Comparison of ENCODE assay signal across 32 mouse cellular contexts in genomic region chr7:135490500-135490886, GRCm38 (mm10). TPM values are rescaled to one million over a fixed set of nuclear protein-coding genes. Genes with fewer than 3 reads are reported as not detected.
DNase-seq lines count a peak whose midpoint lies in the region; ATAC-seq and TF ChIP-seq lines count a peak whose summit lies in the region.
"Had no signal": no experiment of that assay in that cellular context is flagged by ENCODE, and none has a peak within 500 bp of the region (broad histone marks: within the 10 kb centered on the region; RNA-seq: fewer than 3 reads in every experiment).

No protein-coding gene starts in this region.

- H3K4me1 ChIP-seq in heart, adult 2 months (ENCODE audit: control insufficient read depth, insufficient read depth, low read length) = no peaks in the 10 kb centered on the region
- peaks cover 4% of the 10 kb centered on the region; the same call in 1 of the 2 replicates for H3K4me1 ChIP-seq in forebrain, embryonic 14.5 days (ENCODE audit: control insufficient read depth, insufficient read depth, low read length)
- 0 out of 2 replicates have a peak, but pooled peaks cover 2% of the 10 kb centered on the region for H3K4me1 ChIP-seq in hindbrain, embryonic 11.5 days (replicated peaks; ENCODE audit: control insufficient read depth, insufficient read depth, low read length)
- H3K4me1 ChIP-seq: heart, embryonic 15.5 days had no signal

- H3K79me2 ChIP-seq in heart, adult 2 months (replicated peaks; ENCODE audit: control insufficient read depth, insufficient read depth, low read length) = no peaks in the 10 kb centered on the region

- WGBS in heart, adult 2 months = 44% methylated on average over 8 of the region's 8 CpGs
- 74% methylated on average over 8 of the region's 8 CpGs for WGBS in forebrain, embryonic 14.5 days
- WGBS in hindbrain, embryonic 11.5 days = 73% methylated on average over 8 of the region's 8 CpGs

- H3K4me2 ChIP-seq in forebrain, embryonic 14.5 days (ENCODE audit: low read length) = no peak overlapping the region
- H3K4me2 ChIP-seq in hindbrain, embryonic 11.5 days (replicated peaks; ENCODE audit: low read depth, low read length) = no peak overlapping the region
- H3K4me2 ChIP-seq: embryonic facial prominence, embryonic 13.5 days; forebrain, embryonic 12.5 days; heart, embryonic 12.5 days; heart, embryonic 15.5 days; hindbrain, embryonic 14.5 days had no signal

- no peak overlapping the region for H3K27ac ChIP-seq in heart, adult 2 months
- no peak overlapping the region for H3K27ac ChIP-seq in forebrain, embryonic 14.5 days (ENCODE audit: low read depth, low read length)
- H3K27ac ChIP-seq in hindbrain, embryonic 11.5 days (ENCODE audit: low read depth, low read length) = no peak overlapping the region
- H3K27ac ChIP-seq: embryonic facial prominence, embryonic 10.5 days; embryonic facial prominence, embryonic 13.5 days; forebrain, embryonic 12.5 days; gastrocnemius, adult 2 months; heart, embryonic 15.5 days; hindbrain, embryonic 10.5 days; hindbrain, embryonic 14.5 days; hindbrain, postnatal 0 days had no signal

- H3K36me3 ChIP-seq in heart, adult 2 months (ENCODE audit: control insufficient read depth, insufficient read depth, low read length) = no peaks in the 10 kb centered on the region
- H3K36me3 ChIP-seq in forebrain, embryonic 14.5 days (ENCODE audit: control insufficient read depth, insufficient read depth, low read length) = no peaks in the 10 kb centered on the region
- no peaks in the 10 kb centered on the region for H3K36me3 ChIP-seq in hindbrain, embryonic 11.5 days (ENCODE audit: control insufficient read depth, insufficient read depth, low read length)
- H3K36me3 ChIP-seq: embryonic facial prominence, embryonic 10.5 days; embryonic facial prominence, embryonic 13.5 days; forebrain, embryonic 12.5 days; heart, embryonic 12.5 days; heart, embryonic 15.5 days; hindbrain, embryonic 10.5 days had no signal

- no peaks in the 10 kb centered on the region for H3K27me3 ChIP-seq in heart, adult 2 months (ENCODE audit: control insufficient read depth, insufficient read depth, low read length)
- H3K27me3 ChIP-seq in forebrain, embryonic 14.5 days (replicated peaks; ENCODE audit: control insufficient read depth, insufficient read depth, low read length) = no peaks in the 10 kb centered on the region
- H3K27me3 ChIP-seq in hindbrain, embryonic 11.5 days (ENCODE audit: control insufficient read depth, insufficient read depth, low read length) = no peaks in the 10 kb centered on the region

- H3K4me3 ChIP-seq in heart, adult 2 months = no peak overlapping the region
- H3K4me3 ChIP-seq in forebrain, embryonic 14.5 days (ENCODE audit: low read depth, low read length) = no peak overlapping the region
- no peak overlapping the region for H3K4me3 ChIP-seq in hindbrain, embryonic 11.5 days (ENCODE audit: low read depth, low read length)
- H3K4me3 ChIP-seq: embryonic facial prominence, embryonic 10.5 days; embryonic facial prominence, embryonic 13.5 days; erythroblast, embryonic 14.5 days; forebrain, embryonic 12.5 days; gastrocnemius, adult 2 months; heart, embryonic 12.5 days; heart, embryonic 15.5 days; hindbrain, embryonic 10.5 days had no signal

- peaks cover 4% of the 10 kb centered on the region; the same call in 1 of the 2 replicates for H3K9me3 ChIP-seq in forebrain, embryonic 14.5 days (replicated peaks; ENCODE audit: control insufficient read depth, low read length)
- no peaks in the 10 kb centered on the region for H3K9me3 ChIP-seq in hindbrain, embryonic 11.5 days (ENCODE audit: control insufficient read depth, low read length)
- H3K9me3 ChIP-seq: embryonic facial prominence, embryonic 10.5 days; embryonic facial prominence, embryonic 13.5 days; heart, embryonic 12.5 days; heart, embryonic 15.5 days had no signal

- intact Hi-C loops in heart, adult 2 months (cut with DNase I) = no loop called here

- no peak for TF ChIP-seq POLR2A in heart, adult 2 months (IDR thresholded peaks at IDR 0.05; ENCODE audit: insufficient read depth, low read depth, low read length)

- TF ChIP-seq EP300 in heart, adult 2 months (IDR thresholded peaks at IDR 0.05; ENCODE audit: insufficient read depth, low read depth, low read length) = no peak

- ATAC-seq in megakaryocyte, adult 5-6 weeks (ENCODE audit: poor library complexity, severe bottlenecking) = peak; percentile 66
- peak; percentile 20; the same call in 1 of the 2 replicates for ATAC-seq in monocyte, adult 5-6 weeks (replicated peaks; ENCODE audit: insufficient number of reproducible peaks, low FRiP score, low TSS enrichment, poor library complexity, severe bottlenecking)
- ATAC-seq in forebrain, embryonic 14.5 days = no peak
- ATAC-seq in hindbrain, embryonic 11.5 days (ENCODE audit: low FRiP score) = no peak
- ATAC-seq: forebrain, embryonic 16.5 days; hindbrain, postnatal 0 days; intestine, embryonic 16.5 days had no signal

- H3K9ac ChIP-seq in heart, adult 2 months (ENCODE audit: low read depth, low read length) = no peak overlapping the region
- no peak overlapping the region for H3K9ac ChIP-seq in forebrain, embryonic 14.5 days (ENCODE audit: low read length)
- H3K9ac ChIP-seq in hindbrain, embryonic 11.5 days (ENCODE audit: low read depth, low read length) = no peak overlapping the region
- H3K9ac ChIP-seq: embryonic facial prominence, embryonic 13.5 days; forebrain, embryonic 12.5 days; heart, embryonic 12.5 days; heart, embryonic 15.5 days; hindbrain, embryonic 14.5 days had no signal

- TF ChIP-seq CTCF in heart, adult 2 months (IDR thresholded peaks at IDR 0.05) = no peak

- DNase-seq in heart, adult 11 months = peak; percentile 85
- no peak for DNase-seq in heart, adult 2 months
- DNase-seq in forebrain, embryonic 14.5 days (ENCODE audit: low spot score) = no peak
- DNase-seq in hindbrain, embryonic 11.5 days (ENCODE audit: low spot score) = no peak
- DNase-seq: adrenal gland, postnatal 10 days; cerebellum, adult 11 months; cerebellum, adult 2 months; cerebellum, adult 9-11 months; cerebellum, postnatal 25 days; embryo, embryonic 11 days; gastrocnemius, adult 2 months; gastrocnemius, postnatal 14 days; heart, postnatal 10 days; heart, postnatal 36 days; kidney, adult 18-20 months had no signal

RNA-seq across cellular contexts. Expression of gene Clrn3, which starts 38.0 kb away (rescaled TPM):
- total RNA-seq in heart, adult 2 months (2021) = not detected
- polyA plus RNA-seq in heart, adult 2 months (2012; rRNA removed) = not detected in 2 replicates
- total RNA-seq in megakaryocyte, adult 5-6 weeks (2015) = not detected in 2 replicates
- 0.28 TPM in 1 of 2 replicates, not detected in the other for total RNA-seq in megakaryocyte, adult 5-6 weeks (2017)
- not detected in 3 replicates for total RNA-seq in monocyte, adult 5-6 weeks (2017)
- not detected in 2 replicates for polyA plus RNA-seq in forebrain, embryonic 14.5 days (2014; fragmentation: Nextera tagmentation; extraction: Ambion mirVana)
- not detected in 2 replicates for polyA plus RNA-seq in hindbrain, embryonic 11.5 days (2014; fragmentation: Nextera tagmentation; extraction: Ambion mirVana)
- total RNA-seq: adrenal gland, postnatal 10 days; gastrocnemius, adult 2 months; gastrocnemius, postnatal 14 days; gastrocnemius, postnatal 4 days; heart, postnatal 10 days; heart, postnatal 36 days; hindbrain, postnatal 0 days; MEL had no signal
- polyA plus RNA-seq: cerebellum, adult 2 months; cortical plate, adult 2 months; embryonic facial prominence, embryonic 10.5 days; embryonic facial prominence, embryonic 13.5 days; erythroblast, embryonic 14.5 days; forebrain, embryonic 12.5 days; forebrain, embryonic 16.5 days; heart, embryonic 12.5 days; heart, embryonic 15.5 days; hindbrain, embryonic 10.5 days; hindbrain, embryonic 14.5 days; hindbrain, postnatal 0 days; inflammation-experienced regulatory T-cells, adult 6 months had no signal

RNA-seq across cellular contexts. Expression of gene Ptpre, which starts 46.8 kb away (rescaled TPM):
- 1 to 10 TPM; 2.8 to 3.1 TPM for total RNA-seq in heart, adult 2 months (2021)
- 3.6 and 4.1 TPM in 2 replicates for polyA plus RNA-seq in heart, adult 2 months (2012; rRNA removed)
- total RNA-seq in megakaryocyte, adult 5-6 weeks (2015) = 86.4 and 88.1 TPM in 2 replicates
- 83.6 and 93.5 TPM in 2 replicates for total RNA-seq in megakaryocyte, adult 5-6 weeks (2017)
- total RNA-seq in monocyte, adult 5-6 weeks (2017) = 157 to 186 TPM (median 183 TPM) in 3 replicates
- polyA plus RNA-seq in forebrain, embryonic 14.5 days (2014; fragmentation: Nextera tagmentation; extraction: Ambion mirVana) = 1.9 and 2.5 TPM in 2 replicates
- polyA plus RNA-seq in hindbrain, embryonic 11.5 days (2014; fragmentation: Nextera tagmentation; extraction: Ambion mirVana) = 0.83 and 1.3 TPM in 2 replicates

Comparison
In these comparisons a context has a peak if more than half of its experiments do, and no peak if none do; other contexts are left out.
1. ATAC-seq: peak in megakaryocyte, adult 5-6 weeks (single experiment) and monocyte, adult 5-6 weeks (single experiment); none in forebrain, embryonic 14.5 days (single experiment) and hindbrain, embryonic 11.5 days (single experiment).
2. RNA of gene Ptpre, which starts 46.8 kb away (total RNA-seq): 157 to 186 TPM in monocyte, adult 5-6 weeks and 83.6 to 93.5 TPM in megakaryocyte, adult 5-6 weeks; 2.8 to 3.1 TPM in heart, adult 2 months; every median in the first group is over 10 times any median in the second.